Mouse (Mus musculus) kidney, adult 2 months (tissue): ENCODE results near the gene Plcb3.

Experiments
- CTCF ChIP-seq: fragments of 200-500 bp; conservative IDR thresholded peaks from 2 replicates; pipeline ENCODE4 v1.5.1; 2011; ENCODE audit warnings: low read depth, mild to moderate bottlenecking, control low read depth, low read length, moderate library complexity, mixed read lengths; ENCODE audit not compliant: insufficient read depth, insufficient read length
- POLR2A ChIP-seq: fragments of 200-500 bp; IDR thresholded peaks from one replicate; pipeline ENCODE4 v1.6.1; 2011; ENCODE audit warnings: low read depth, low read length, control low read depth

GRCm38 (mm10) chr19:6994002-6994401, 17.7 kb upstream of the Plcb3 start:
- TF ChIP-seq CTCF (no peak), POLR2A (no peak)
